Mouse (Mus musculus) forebrain, embryonic 13.5 days (tissue): ENCODE measurements at regions not wholly inside any gene's neighbourhood (a gene's known extent, or its start where the extent isn't known, plus 50 kb on each side); places are given as distances from the start of the nearest gene placed in this dataset.
A peak's percentile ranks its signal among the peaks of the same experiment; 100 is the strongest.

ENCODE experiments used
- ATAC-seq: fragments of 200-750 bp; cut with Nextera tagmentation; 2 replicates; pipeline ENCODE4 v1.8.0; 2017
- H3K27ac ChIP-seq: fragments of 300-500 bp; sonication (generic); 2 replicates; pipeline ENCODE4 v1.5.1; 2015; ENCODE audit warnings: inconsistent platforms, mild to moderate bottlenecking, moderate library complexity
- H3K27me3 ChIP-seq: fragments of 300-500 bp; sonication (generic); 2 replicates; pipeline ENCODE4 v1.6.1; 2015; ENCODE audit warnings: mild to moderate bottlenecking, inconsistent platforms
- H3K36me3 ChIP-seq: fragments of 300-500 bp; sonication (generic); 2 replicates; pipeline ENCODE4 v1.6.1; 2015; ENCODE audit warnings: mild to moderate bottlenecking, inconsistent platforms; ENCODE audit not compliant: poor library complexity, severe bottlenecking
- H3K4me1 ChIP-seq: fragments of 300-500 bp; sonication (generic); 2 replicates; pipeline ENCODE4 v1.6.1; 2015; ENCODE audit warnings: inconsistent platforms
- H3K4me2 ChIP-seq: fragments of 300-500 bp; sonication (generic); 2 replicates; pipeline ENCODE4 v1.6.1; 2015; ENCODE audit warnings: inconsistent platforms, mild to moderate bottlenecking, moderate library complexity
- H3K4me3 ChIP-seq: fragments of 300-500 bp; sonication (generic); 2 replicates; pipeline ENCODE4 v1.5.1; 2015; ENCODE audit warnings: mild to moderate bottlenecking, inconsistent platforms
- H3K9ac ChIP-seq: fragments of 300-500 bp; sonication (generic); 2 replicates; pipeline ENCODE4 v1.6.1; 2015; ENCODE audit warnings: mild to moderate bottlenecking, inconsistent platforms
- H3K9me3 ChIP-seq: fragments of 300-500 bp; sonication (generic); replicated peaks from 2 replicates; pipeline ENCODE4 v1.6.1; 2016; ENCODE audit warnings: inconsistent platforms
- WGBS: fragments of 180-500 bp; shearing (Covaris S2); methylation state at CpG from one replicate; pipeline ENCODE4 v1.1.7; 2015; 5-methylcytosine and 5-hydroxymethylcytosine counted together

- Histone ChIP-seq H3K4me2 (no peak overlapping the region), H3K36me3 (no peaks in the 10 kb centered on the region), H3K27me3 (no peaks in the 10 kb centered on the region), H3K9ac (no peak overlapping the region), H3K9me3 (no peaks in the 10 kb centered on the region), H3K27ac (no peak overlapping the region), H3K4me3 (no peak overlapping the region), H3K4me1 (no peaks in the 10 kb centered on the region)
- WGBS, result 93% methylated on average over 6 of the region's 6 CpGs
- ATAC-seq, result no peak
Measured at GRCm38 (mm10) chrX:85329474-85330225, 80.2 kb downstream of the Fthl17a start.

- Histone ChIP-seq H3K9ac (no peak overlapping the region), H3K36me3 (no peaks in the 10 kb centered on the region), H3K4me3 (no peak overlapping the region), H3K4me2 (no peak overlapping the region), H3K27me3 (no peaks in the 10 kb centered on the region), H3K9me3 (no peaks in the 10 kb centered on the region), H3K4me1 (no peaks in the 10 kb centered on the region), H3K27ac (no peak overlapping the region)
- ATAC-seq, result peak; percentile 73; the same call in 1 of the 2 replicates
- WGBS, result 41% methylated on average over 3 of the region's 3 CpGs
Measured at GRCm38 (mm10) chrX:85343517-85343916, 94.0 kb downstream of the Fthl17a start.

GRCm38 (mm10) chrX:85375296-85375695 lies 125.8 kb downstream of the Fthl17a start:
- Histone ChIP-seq H3K4me3 (no peak overlapping the region), H3K9me3 (no peaks in the 10 kb centered on the region), H3K27me3 (no peaks in the 10 kb centered on the region), H3K4me2 (no peak overlapping the region), H3K36me3 (no peaks in the 10 kb centered on the region), H3K4me1 (no peaks in the 10 kb centered on the region), H3K9ac (no peak overlapping the region), H3K27ac (no peak overlapping the region)
- WGBS, result 61% methylated on average over 3 of the region's 3 CpGs
- no peak for ATAC-seq

- WGBS, result 91% methylated on average over 2 of the region's 2 CpGs
- H3K4me1 ChIP-seq, result no peaks in the 10 kb centered on the region
- no peak for ATAC-seq
- no peak overlapping the region for H3K4me3 ChIP-seq
- no peaks in the 10 kb centered on the region for H3K9me3 ChIP-seq
- no peak overlapping the region for H3K4me2 ChIP-seq
- H3K36me3 ChIP-seq, result no peaks in the 10 kb centered on the region
- H3K27me3 ChIP-seq, result no peaks in the 10 kb centered on the region
- no peak overlapping the region for H3K9ac ChIP-seq
- no peak overlapping the region for H3K27ac ChIP-seq
Measured at GRCm38 (mm10) chrX:85384452-85384851, 135.0 kb downstream of the Fthl17a start.
